Mouse (Mus musculus): ENCODE data around the gene Senp3.
A peak's percentile ranks its signal among the peaks of the same experiment; 100 is the strongest.

DNA sequence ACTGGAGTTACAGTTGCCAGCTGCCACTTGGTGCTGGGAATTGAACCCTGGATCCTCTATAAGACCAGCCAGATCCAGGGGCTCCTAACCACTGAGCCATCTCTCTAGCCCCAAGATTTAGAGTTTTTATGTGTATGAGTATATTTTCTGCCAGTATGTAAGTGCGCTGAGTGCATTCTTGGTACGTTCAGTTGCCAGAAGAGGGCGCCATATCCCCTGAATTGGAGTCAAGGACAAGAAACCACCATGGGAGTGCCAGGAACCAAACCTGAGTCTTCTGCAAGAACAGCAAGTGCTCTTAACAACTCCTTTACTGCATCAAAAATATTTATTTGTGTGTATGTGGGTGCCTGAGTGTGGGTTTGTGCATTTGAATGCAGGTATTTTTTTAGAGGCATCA, 47.2 kb upstream of the Senp3 start:
- TF ChIP-seq CTCF (conservative IDR thresholded peaks at IDR 0.05; ENCODE audit: low read length) (peak; percentile 83), POU5F1 (IDR thresholded peaks at IDR 0.05; ENCODE audit: borderline replicate concordance, low read length) (no peak)
